22 mouse cellular contexts compared by ENCODE assay signal in the genomic region with DNA sequence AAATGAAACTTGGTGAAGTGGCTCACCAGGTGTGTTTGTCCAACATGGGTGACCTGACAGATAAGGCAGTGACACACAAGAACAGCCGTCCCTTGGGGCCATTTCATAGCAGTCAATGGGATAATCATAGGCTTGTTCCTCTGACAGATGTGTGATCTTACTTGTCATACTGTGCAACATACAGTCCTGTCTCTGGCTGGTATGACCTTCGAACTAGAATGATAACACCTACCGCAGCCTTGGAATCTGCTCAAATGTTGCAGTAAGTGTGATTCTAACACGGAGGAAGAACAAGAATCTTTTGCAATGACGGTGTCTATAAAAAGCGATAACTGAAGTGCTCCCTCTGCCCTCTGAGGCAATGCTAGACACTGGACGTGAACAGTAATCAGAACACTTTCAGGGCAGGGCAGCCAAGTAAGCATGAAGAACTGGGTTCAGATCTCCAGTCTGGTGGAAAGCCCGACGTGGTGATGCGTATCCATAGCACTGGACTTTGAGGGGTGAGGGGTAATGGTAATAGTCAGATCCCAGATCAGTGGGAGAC. TPM values are rescaled to one million over a fixed set of nuclear protein-coding genes. Genes with fewer than 3 reads are reported as not detected.
DNase-seq lines count a peak whose midpoint lies in the region; ATAC-seq and TF ChIP-seq lines count a peak whose summit lies in the region.
"Had no signal": no experiment of that assay in that cellular context is flagged by ENCODE, and none has a peak within 500 bp of the region (broad histone marks: within the 10 kb centered on the region; RNA-seq: fewer than 3 reads in every experiment).

No protein-coding gene starts in this region.

- H3K27me3 ChIP-seq in intestine, embryonic 15.5 days (replicated peaks): no peaks in the 10 kb centered on the region
- no peaks in the 10 kb centered on the region for H3K27me3 ChIP-seq in intestine, embryonic 16.5 days (replicated peaks; ENCODE audit: control insufficient read depth, insufficient read depth, low read length)
- H3K27me3 ChIP-seq in small intestine, adult 2 months (ENCODE audit: control insufficient read depth, insufficient read depth, low read length): no peaks in the 10 kb centered on the region
- no peaks in the 10 kb centered on the region for H3K27me3 ChIP-seq in thymus, adult 2 months (ENCODE audit: control insufficient read depth, insufficient read depth, low read length)
- H3K27me3 ChIP-seq: embryonic facial prominence, embryonic 13.5 days; embryonic facial prominence, embryonic 15.5 days; forebrain, embryonic 12.5 days had no signal

- H3K36me3 ChIP-seq in intestine, embryonic 15.5 days: no peaks in the 10 kb centered on the region
- no peaks in the 10 kb centered on the region for H3K36me3 ChIP-seq in intestine, embryonic 16.5 days (ENCODE audit: control insufficient read depth, insufficient read depth, low read length)
- H3K36me3 ChIP-seq in small intestine, adult 2 months (ENCODE audit: control insufficient read depth, insufficient read depth, low read length): no peaks in the 10 kb centered on the region
- no peaks in the 10 kb centered on the region for H3K36me3 ChIP-seq in thymus, adult 2 months (ENCODE audit: control insufficient read depth, insufficient read depth, low read length)
- H3K36me3 ChIP-seq: embryonic facial prominence, embryonic 13.5 days; embryonic facial prominence, embryonic 15.5 days; forebrain, embryonic 10.5 days; forebrain, embryonic 12.5 days had no signal

- ATAC-seq in intestine, embryonic 15.5 days: peak; percentile 70
- ATAC-seq in intestine, embryonic 16.5 days: peak; percentile 82
- ATAC-seq: forebrain, embryonic 14.5 days; forebrain, embryonic 16.5 days had no signal

- no peak overlapping the region for H3K27ac ChIP-seq in intestine, embryonic 15.5 days
- no peak overlapping the region for H3K27ac ChIP-seq in intestine, embryonic 16.5 days (ENCODE audit: low read length)
- H3K27ac ChIP-seq in small intestine, adult 2 months (ENCODE audit: insufficient read depth, low read depth, low read length): peak overlapping the region; percentile 19; the same call in 1 of the 2 replicates
- H3K27ac ChIP-seq in thymus, adult 2 months (ENCODE audit: control insufficient read depth, insufficient read depth, low read length): no peak overlapping the region
- H3K27ac ChIP-seq: embryonic facial prominence, embryonic 13.5 days; embryonic facial prominence, embryonic 15.5 days; forebrain, embryonic 10.5 days; forebrain, embryonic 12.5 days had no signal

- no peak overlapping the region for H3K4me3 ChIP-seq in intestine, embryonic 15.5 days (replicated peaks)
- H3K4me3 ChIP-seq in intestine, embryonic 16.5 days (ENCODE audit: low read length): no peak overlapping the region
- no peak overlapping the region for H3K4me3 ChIP-seq in small intestine, adult 2 months (ENCODE audit: low read depth, low read length)
- no peak overlapping the region for H3K4me3 ChIP-seq in thymus, adult 2 months (ENCODE audit: control insufficient read depth, insufficient read depth, low read length)
- H3K4me3 ChIP-seq: embryonic facial prominence, embryonic 13.5 days; embryonic facial prominence, embryonic 15.5 days; erythroblast, embryonic 14.5 days; forebrain, embryonic 10.5 days; forebrain, embryonic 12.5 days had no signal

- WGBS in intestine, embryonic 15.5 days: 78% methylated on average over 10 of the region's 10 CpGs
- 75% methylated on average over 10 of the region's 10 CpGs for WGBS in intestine, embryonic 16.5 days
- WGBS in small intestine, adult 2 months: 45% methylated on average over 10 of the region's 10 CpGs
- 96% methylated on average over 10 of the region's 10 CpGs for WGBS in thymus, adult 2 months

- no peak overlapping the region for H3K4me2 ChIP-seq in intestine, embryonic 15.5 days (replicated peaks)
- H3K4me2 ChIP-seq in intestine, embryonic 16.5 days (ENCODE audit: low read depth, low read length): no peak overlapping the region
- H3K4me2 ChIP-seq: embryonic facial prominence, embryonic 13.5 days; embryonic facial prominence, embryonic 15.5 days; forebrain, embryonic 12.5 days had no signal

- TF ChIP-seq CTCF in small intestine, adult 2 months (IDR thresholded peaks at IDR 0.05; ENCODE audit: extremely low read depth, insufficient read length, insufficient replicate concordance, low read depth, low read length): no peak
- TF ChIP-seq CTCF in thymus, adult 2 months (IDR thresholded peaks at IDR 0.05; ENCODE audit: borderline replicate concordance, control insufficient read depth, extremely low read depth, insufficient read depth, low read length, poor library complexity): no peak

- DNase-seq in lung, postnatal 14 days: no peak
- DNase-seq in thymus, adult 2 months: no peak
- DNase-seq: adrenal gland, adult 2 months; adrenal gland, postnatal 10 days; adrenal gland, postnatal 25 days; cerebellum, adult 11 months; cerebellum, adult 18-20 months; cerebellum, adult 8-10 months; cerebellum, adult 9-11 months; cerebellum, postnatal 14 days; cerebellum, postnatal 36 days; embryo, embryonic 11 days had no signal

- H3K4me1 ChIP-seq in intestine, embryonic 15.5 days (replicated peaks): no peaks in the 10 kb centered on the region
- no peaks in the 10 kb centered on the region for H3K4me1 ChIP-seq in intestine, embryonic 16.5 days (ENCODE audit: control insufficient read depth, insufficient read depth, low read length)
- peaks cover 6% of the 10 kb centered on the region; the same call in 1 of the 2 replicates for H3K4me1 ChIP-seq in small intestine, adult 2 months (ENCODE audit: control insufficient read depth, insufficient read depth, insufficient read length, low read length)
- H3K4me1 ChIP-seq in thymus, adult 2 months (replicated peaks; ENCODE audit: control insufficient read depth, insufficient read depth, low read length): no peaks in the 10 kb centered on the region
- H3K4me1 ChIP-seq: embryonic facial prominence, embryonic 13.5 days; embryonic facial prominence, embryonic 15.5 days; forebrain, embryonic 12.5 days had no signal

- no peaks in the 10 kb centered on the region for H3K9me3 ChIP-seq in intestine, embryonic 15.5 days
- H3K9me3 ChIP-seq in intestine, embryonic 16.5 days (ENCODE audit: control insufficient read depth, low read length): no peaks in the 10 kb centered on the region
- H3K9me3 ChIP-seq: embryonic facial prominence, embryonic 13.5 days; embryonic facial prominence, embryonic 15.5 days; forebrain, embryonic 10.5 days; forebrain, embryonic 12.5 days had no signal

- no peak overlapping the region for H3K9ac ChIP-seq in intestine, embryonic 15.5 days
- no peak overlapping the region for H3K9ac ChIP-seq in intestine, embryonic 16.5 days (ENCODE audit: low read depth, low read length)
- H3K9ac ChIP-seq: embryonic facial prominence, embryonic 13.5 days; embryonic facial prominence, embryonic 15.5 days; forebrain, embryonic 12.5 days had no signal

- TF ChIP-seq POLR2A in small intestine, adult 2 months (IDR thresholded peaks at IDR 0.05; ENCODE audit: low read depth, low read length): no peak
- no peak for TF ChIP-seq POLR2A in thymus, adult 2 months (IDR thresholded peaks at IDR 0.05; ENCODE audit: control insufficient read depth, extremely low read depth, insufficient read depth, low read length, poor library complexity)

RNA-seq across cellular contexts. Expression of gene Prkca, which starts 9.2 kb away (rescaled TPM):
- polyA plus RNA-seq in intestine, embryonic 15.5 days (2015; fragmentation: Nextera tagmentation; extraction: Ambion mirVana): 19.1 and 22.0 TPM in 2 replicates
- polyA plus RNA-seq in intestine, embryonic 16.5 days (2015; fragmentation: Nextera tagmentation; extraction: Ambion mirVana): 19.7 and 20.3 TPM in 2 replicates
- 4.7 and 13.9 TPM in 2 replicates for polyA plus RNA-seq in small intestine, adult 2 months (2012; rRNA removed)
- 11.0 and 12.2 TPM in 2 replicates for polyA plus RNA-seq in thymus, adult 2 months (2012; rRNA removed)

RNA-seq across cellular contexts. Expression of gene Apoh, which starts 9.8 kb away (rescaled TPM):
- 5.3 and 7.5 TPM in 2 replicates for polyA plus RNA-seq in intestine, embryonic 15.5 days (2015; fragmentation: Nextera tagmentation; extraction: Ambion mirVana)
- 5.2 and 11.5 TPM in 2 replicates for polyA plus RNA-seq in intestine, embryonic 16.5 days (2015; fragmentation: Nextera tagmentation; extraction: Ambion mirVana)
- polyA plus RNA-seq in small intestine, adult 2 months (2012; rRNA removed): 3.4 TPM in 1 of 2 replicates, not detected in the other
- 0.40 and 3.3 TPM in 2 replicates for polyA plus RNA-seq in thymus, adult 2 months (2012; rRNA removed)
- polyA plus RNA-seq: embryonic facial prominence, embryonic 15.5 days; erythroblast, embryonic 14.5 days; forebrain, embryonic 10.5 days; forebrain, embryonic 12.5 days; forebrain, embryonic 14.5 days had no signal
